Mouse (Mus musculus) heart, postnatal 0 days (tissue): ENCODE measurements around the gene Iqcd. TPM values are rescaled to one million over a fixed set of nuclear protein-coding genes. Genes with fewer than 3 reads are reported as not detected.

Experiments used
- ATAC-seq: fragments of 200-750 bp; cut with Nextera tagmentation; 2 replicates; pipeline ENCODE4 v1.8.0; 2017; ENCODE audit warnings: low read depth, moderate number of reproducible peaks, moderate library complexity; ENCODE audit not compliant: insufficient read depth
- DNase-seq: peaks from one replicate; pipeline ENCODE4 v3.0.0-alpha.2; 2016; ENCODE audit warnings: low spot score
- H3K27ac ChIP-seq: fragments of 300-500 bp; sonication (generic); 2 replicates; pipeline ENCODE4 v1.5.1; 2014; ENCODE audit warnings: low read depth, mild to moderate bottlenecking
- H3K27me3 ChIP-seq: fragments of 300-500 bp; sonication (generic); 2 replicates; pipeline ENCODE4 v1.6.1; 2014; ENCODE audit warnings: low read length, mixed read lengths; ENCODE audit not compliant: control insufficient read depth, insufficient read depth
- H3K36me3 ChIP-seq: fragments of 300-500 bp; sonication (generic); replicated peaks from 2 replicates; pipeline ENCODE4 v1.6.1; 2014; ENCODE audit warnings: low read length, mixed read lengths; ENCODE audit not compliant: control insufficient read depth, insufficient read depth
- H3K4me1 ChIP-seq: fragments of 300-500 bp; sonication (generic); 2 replicates; pipeline ENCODE4 v1.6.1; 2014; ENCODE audit warnings: antibody characterized with exemption; ENCODE audit not compliant: control insufficient read depth, insufficient read depth
- H3K4me2 ChIP-seq: fragments of 300-500 bp; sonication (generic); 2 replicates; pipeline ENCODE4 v1.6.1; 2014; ENCODE audit warnings: low read depth, mild to moderate bottlenecking, low read length, moderate library complexity
- H3K4me3 ChIP-seq: fragments of 300-500 bp; sonication (generic); 2 replicates; pipeline ENCODE4 v1.5.1; 2014; ENCODE audit warnings: low read depth, low read length
- H3K9ac ChIP-seq: fragments of 300-500 bp; sonication (generic); replicated peaks from 2 replicates; pipeline ENCODE4 v1.6.1; 2014; ENCODE audit warnings: low read depth, low read length, mixed read lengths
- H3K9me3 ChIP-seq: fragments of 300-500 bp; sonication (generic); replicated peaks from 2 replicates; pipeline ENCODE4 v1.6.1; 2016; ENCODE audit warnings: low read length; ENCODE audit not compliant: control insufficient read depth
- CTCF ChIP-seq: IDR thresholded peaks from 2 replicates; pipeline ENCODE4 v1.5.1; 2016; ENCODE audit warnings: antibody characterized with exemption, control low read depth, low read depth
- EP300 ChIP-seq: IDR thresholded peaks from 2 replicates; pipeline ENCODE4 v1.6.1; 2016; ENCODE audit warnings: antibody characterized with exemption, low read depth
- WGBS: fragments of 180-500 bp; shearing (Covaris S2); extraction: QIAGEN DNeasy Blood & Tissue Kit; methylation state at CpG from one replicate; pipeline ENCODE4 v1.1.7; 2014; 5-methylcytosine and 5-hydroxymethylcytosine counted together
- polyA plus RNA-seq: library from polyadenylated mRNA; unstranded; fragments of >200 nt; fragmentation: Nextera tagmentation; extraction: Ambion mirVana; gene quantifications from 2 replicates; pipeline ENCODE4 v1.2.1, GENCODE M21; 2015
- total RNA-seq: library from RNA; depleted of rRNA; stranded (reverse); fragments of >200 nt; gene quantifications from 2 replicates; pipeline ENCODE4 v1.2.3, GENCODE M21; 2014; ENCODE audit warnings: low replicate concordance

Iqcd gene
- total and polyA plus RNA-seq, 2 experiments from 2014 or later: 0.18 TPM; not detected in 1

DNA sequence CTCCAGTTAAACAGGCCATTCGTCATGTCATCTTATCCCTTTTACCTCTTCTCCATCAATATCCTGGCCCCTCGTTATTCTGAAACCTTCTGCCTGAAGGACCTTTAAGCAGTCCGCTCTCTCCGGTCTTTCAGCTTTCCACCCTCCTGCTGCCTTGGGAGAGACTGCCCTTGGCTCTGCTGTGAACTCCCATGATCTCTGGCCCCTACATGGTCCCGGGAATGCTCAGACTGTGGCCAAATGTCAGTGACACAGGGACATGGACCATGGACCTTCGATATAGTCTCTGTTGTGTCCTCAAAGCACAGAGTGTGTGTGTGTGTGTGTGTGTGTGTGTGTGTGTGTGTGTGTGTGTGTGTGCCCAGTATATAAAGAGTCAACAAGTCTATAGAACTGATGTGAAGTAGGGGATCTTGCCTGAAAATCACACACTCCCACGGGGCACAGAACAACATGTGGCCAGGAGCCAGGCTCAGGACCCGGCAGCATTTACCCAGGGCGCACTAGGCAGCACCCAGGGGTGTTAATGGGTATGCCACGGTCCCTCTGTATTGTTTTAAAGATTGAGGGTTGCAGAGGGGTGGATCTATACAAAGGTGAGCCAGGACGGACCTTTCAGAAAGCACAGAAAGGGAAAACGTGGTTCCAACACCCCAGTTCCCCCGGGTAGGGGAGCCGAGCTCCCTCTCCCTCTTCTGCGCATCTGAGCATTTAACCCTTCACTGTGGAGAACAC, 23.5 kb upstream of the Iqcd start:
- TF ChIP-seq EP300: no peak
- TF ChIP-seq CTCF: no peak
- 59% methylated on average over 15 of the region's 15 CpGs for WGBS
- ATAC-seq (no peak), DNase-seq (no peak)
- no peaks in the 10 kb centered on the region for H3K9me3 ChIP-seq
- no peaks in the 10 kb centered on the region for H3K27me3 ChIP-seq
- H3K9ac ChIP-seq: no peak overlapping the region
- H3K27ac ChIP-seq: no peak overlapping the region
- H3K4me2 ChIP-seq: no peak overlapping the region
- H3K4me1 ChIP-seq: peaks cover 46% of the 10 kb centered on the region
- no peak overlapping the region for H3K4me3 ChIP-seq
- H3K36me3 ChIP-seq: no peaks in the 10 kb centered on the region

- WGBS: 33% methylated on average over 5 of the region's 5 CpGs
- TF ChIP-seq EP300: no peak
- TF ChIP-seq CTCF: no peak
- no peak overlapping the region for H3K4me3 ChIP-seq
- H3K27me3 ChIP-seq: no peaks in the 10 kb centered on the region
- ATAC-seq: 0 out of 2 replicates have a peak, but pooled peaks have one; percentile 9
- H3K9ac ChIP-seq: peak overlapping the region; percentile 26; the same call in 1 of the 2 replicates
- H3K36me3 ChIP-seq: no peaks in the 10 kb centered on the region
- 0 out of 2 replicates have a peak overlapping the region, but pooled peaks have one; percentile 12 for H3K27ac ChIP-seq
- no peak for DNase-seq
- H3K9me3 ChIP-seq: no peaks in the 10 kb centered on the region
- peaks cover 50% of the 10 kb centered on the region for H3K4me1 ChIP-seq
- no peak overlapping the region for H3K4me2 ChIP-seq
These were observed 22.7 kb upstream of the Iqcd start for GRCm38 (mm10) chr5:120566101-120566500.

DNA sequence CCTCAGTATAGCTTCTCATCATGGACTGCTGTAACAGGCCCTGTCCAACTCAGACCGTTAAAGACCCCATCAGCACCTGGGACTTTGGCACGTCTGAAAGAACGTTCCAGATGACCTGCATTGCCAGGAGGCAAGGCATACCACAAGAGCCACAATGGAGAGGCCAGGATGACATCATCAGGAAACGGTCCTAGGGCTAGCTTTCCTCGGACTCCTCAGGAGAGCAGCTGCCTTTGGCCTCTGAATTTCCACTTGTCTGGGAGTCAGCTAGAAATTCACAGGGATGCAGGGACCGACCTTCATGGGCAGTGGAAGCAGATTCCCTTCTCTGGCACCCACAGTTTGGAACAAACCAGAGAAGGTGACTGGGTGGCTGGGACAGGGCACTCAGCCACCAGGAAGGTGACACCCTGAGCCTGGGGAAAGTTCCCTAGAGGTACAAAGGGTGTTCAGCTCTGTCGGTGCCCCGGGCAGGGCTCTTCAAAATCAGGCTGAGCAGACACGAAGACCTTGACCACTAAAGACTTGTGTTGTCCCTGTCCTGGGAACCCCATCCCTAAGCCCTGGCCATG, 22.0 kb upstream of the Iqcd start:
- H3K4me1 ChIP-seq: peaks cover 56% of the 10 kb centered on the region
- DNase-seq: no peak

DNA sequence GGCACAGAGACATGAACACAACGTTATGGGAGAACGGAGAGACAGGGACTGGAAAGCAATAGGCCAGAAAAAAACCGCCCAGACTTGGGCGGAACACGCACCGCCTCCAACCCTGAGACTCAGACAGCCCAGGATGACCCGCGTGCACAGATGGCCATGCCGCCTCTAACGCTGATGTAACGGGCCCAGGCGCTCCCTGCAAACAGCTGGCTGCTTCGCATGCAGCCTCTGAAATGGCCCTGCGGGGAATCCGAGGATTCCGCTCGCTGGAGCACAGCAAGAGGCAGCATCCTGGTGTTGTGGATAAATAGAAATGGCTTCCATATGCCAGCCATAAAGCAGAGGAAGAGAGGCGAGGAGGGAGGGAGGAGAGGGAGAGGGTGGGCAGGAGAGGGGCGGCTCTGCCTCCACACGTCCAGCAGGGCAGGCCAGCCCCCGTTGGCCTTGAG, 21.5 kb upstream of the Iqcd start:
- Histone ChIP-seq H3K4me3 (no peak overlapping the region), H3K9ac (no peak overlapping the region), H3K4me2 (no peak overlapping the region), H3K36me3 (no peaks in the 10 kb centered on the region), H3K4me1 (peaks cover 57% of the 10 kb centered on the region), H3K9me3 (no peaks in the 10 kb centered on the region), H3K27me3 (no peaks in the 10 kb centered on the region), H3K27ac (peak overlapping the region; percentile 57)
- DNase-seq (no peak), ATAC-seq (peak; percentile 21)
- no peak for TF ChIP-seq CTCF
- 64% methylated on average over 21 of the region's 21 CpGs for WGBS

More for the DNA sequence above, 22.0 kb upstream of the Iqcd start:
- Histone ChIP-seq H3K27ac (peak overlapping the region; percentile 57; the same call in 1 of the 2 replicates), H3K4me2 (no peak overlapping the region), H3K9me3 (no peaks in the 10 kb centered on the region), H3K36me3 (no peaks in the 10 kb centered on the region), H3K27me3 (no peaks in the 10 kb centered on the region), H3K9ac (no peak overlapping the region), H3K4me3 (no peak overlapping the region)
- 38% methylated on average over 9 of the region's 9 CpGs for WGBS
- TF ChIP-seq EP300 (no peak), CTCF (no peak)
- ATAC-seq: peak; percentile 18; the same call in 1 of the 2 replicates

GRCm38 (mm10) chr5:120567761-120568211, 21.0 kb upstream of the Iqcd start:
- no peak for DNase-seq
- WGBS: 73% methylated on average over 14 of the region's 14 CpGs
- no peak overlapping the region for H3K9ac ChIP-seq
- H3K4me3 ChIP-seq: no peak overlapping the region
- no peak overlapping the region for H3K4me2 ChIP-seq
- H3K4me1 ChIP-seq: peaks cover 54% of the 10 kb centered on the region
- H3K27ac ChIP-seq: 0 out of 2 replicates have a peak overlapping the region, but pooled peaks have one; percentile 57
- no peak for ATAC-seq
- no peaks in the 10 kb centered on the region for H3K36me3 ChIP-seq
- TF ChIP-seq CTCF (no peak), EP300 (no peak)
- no peaks in the 10 kb centered on the region for H3K27me3 ChIP-seq
- no peaks in the 10 kb centered on the region for H3K9me3 ChIP-seq
